Mouse (Mus musculus) mesoderm, embryonic 11.5 days (tissue): Measurements from ENCODE around the gene Slc25a22.

Experiments
- DNase-seq: peaks from one replicate; pipeline ENCODE4 v3.0.0-alpha.2; 2012; ENCODE audit warnings: low read depth, low spot score

Gene Slc25a22

GRCm38 (mm10) chr7:141435129-141435855, 2.4 kb downstream of the Slc25a22 start:
- no peak for DNase-seq

GRCm38 (mm10) chr7:141434464-141434863, 3.2 kb downstream of the Slc25a22 start:
- no peak for DNase-seq

DNA sequence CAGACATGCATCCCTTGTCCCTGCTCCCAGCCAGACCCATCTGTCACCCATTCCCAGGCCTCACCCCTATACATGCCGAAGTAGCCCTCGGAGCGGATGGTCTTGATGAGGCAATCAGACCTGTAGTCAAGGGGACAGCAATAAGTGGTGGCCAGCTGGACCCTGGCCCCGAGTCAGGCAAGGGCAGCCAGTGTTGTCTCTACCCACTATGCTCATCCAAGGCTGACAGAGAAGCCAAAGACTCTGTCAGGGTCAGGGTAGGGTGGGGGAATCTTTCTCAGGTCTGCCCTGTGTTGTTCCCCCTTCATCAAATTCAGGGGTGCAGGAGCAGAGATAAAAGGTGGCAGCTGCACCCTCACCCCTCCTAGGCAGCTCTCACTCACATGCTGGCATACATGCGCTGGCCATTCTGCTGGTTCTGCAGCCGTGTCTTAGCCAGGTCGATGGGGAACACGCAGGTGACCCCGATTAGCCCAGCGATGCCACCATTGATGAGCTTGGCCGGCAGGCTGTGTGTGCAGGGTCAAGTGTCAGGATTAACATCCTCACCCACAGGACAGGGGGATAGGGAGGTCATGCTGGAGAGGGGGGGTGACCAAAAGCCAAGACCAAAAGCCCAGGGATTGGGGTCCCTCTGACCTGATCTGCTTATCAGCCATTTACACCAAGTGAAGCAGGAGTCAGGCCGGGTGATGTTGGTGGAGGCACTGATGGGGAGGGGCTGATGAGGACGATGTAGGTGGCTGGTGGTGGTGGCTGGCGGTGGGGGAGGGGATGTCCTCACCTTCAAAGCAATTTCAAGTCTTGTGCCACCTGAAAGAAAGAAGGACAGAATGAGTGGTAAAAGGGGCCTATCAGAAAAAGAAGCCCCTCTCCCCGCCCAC, 3.9 kb downstream of the Slc25a22 start:
- DNase-seq, result no peak

DNA sequence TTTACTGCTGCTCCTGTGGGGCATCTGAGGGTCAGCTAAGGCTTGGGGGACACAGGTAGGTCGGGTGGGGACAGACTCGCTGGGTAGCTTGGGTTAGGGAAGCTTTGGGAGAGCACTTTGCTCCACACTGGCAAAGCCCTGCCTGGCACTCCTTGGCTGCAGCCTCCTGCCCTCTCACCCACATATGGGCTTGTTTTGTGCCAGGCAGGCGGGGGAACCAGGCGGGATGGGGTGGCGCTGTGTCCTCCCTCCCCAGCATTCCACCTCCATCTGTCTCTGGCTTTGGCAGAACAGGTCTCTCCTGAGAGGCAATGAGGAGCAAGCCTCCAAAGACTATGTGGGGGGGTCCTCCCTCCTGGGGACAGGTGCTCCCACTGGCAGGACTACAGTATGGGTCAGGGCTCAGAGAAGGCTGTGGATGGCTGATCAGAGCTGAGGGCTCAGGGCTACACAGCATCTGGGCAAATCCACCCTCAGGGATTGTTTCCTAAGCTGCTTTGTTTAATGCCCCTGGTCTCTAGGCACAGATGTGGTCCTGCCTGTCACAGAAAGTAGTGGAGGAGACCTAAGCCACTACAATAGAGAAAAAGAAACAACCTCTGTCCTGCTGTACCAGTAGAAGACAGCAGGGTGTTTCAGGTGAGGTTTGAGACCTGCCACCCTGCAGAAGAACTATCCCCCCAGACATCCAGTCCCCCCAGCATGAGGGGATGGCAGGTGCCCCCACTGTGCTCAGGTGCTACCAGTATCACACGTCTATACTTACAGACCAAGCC, 4.8 kb downstream of the Slc25a22 start:
- no peak for DNase-seq

DNA sequence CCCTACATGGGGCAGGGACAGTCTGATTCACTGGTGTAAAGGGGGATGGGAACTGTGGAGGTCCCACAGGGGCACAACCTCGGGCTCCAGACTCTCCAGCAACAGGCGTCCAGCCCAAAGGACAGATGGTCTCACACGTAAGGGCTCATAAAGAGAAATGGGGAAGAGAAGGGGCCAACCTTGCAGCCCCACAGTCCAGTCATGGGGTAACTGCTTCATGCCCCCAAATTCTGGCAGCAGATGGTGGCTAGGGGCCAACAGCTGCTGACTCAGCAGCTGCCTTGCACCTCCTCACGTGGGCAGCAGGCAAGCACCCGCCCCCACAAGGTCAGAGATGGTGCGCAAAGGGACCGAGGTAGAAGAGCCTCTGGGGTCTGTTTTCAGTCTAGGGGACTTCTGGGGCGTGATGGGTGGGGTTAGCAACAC, 5.5 kb downstream of the Slc25a22 start:
- no peak for DNase-seq

GRCm38 (mm10) chr7:141431434-141432185, 6.1 kb downstream of the Slc25a22 start:
- DNase-seq, result no peak

- DNase-seq, result no peak
Measured at GRCm38 (mm10) chr7:141430585-141431240, 7.0 kb downstream of the Slc25a22 start.

GRCm38 (mm10) chr7:141429840-141430584, 7.7 kb downstream of the Slc25a22 start:
- no peak for DNase-seq

- peak; percentile 82 for DNase-seq
Measured at GRCm38 (mm10) chr7:141429310-141429709, 8.4 kb downstream of the Slc25a22 start, which contains the start of gene Cend1. TSS of gene Cend1 (minus strand) at chr7:141429491.

DNA sequence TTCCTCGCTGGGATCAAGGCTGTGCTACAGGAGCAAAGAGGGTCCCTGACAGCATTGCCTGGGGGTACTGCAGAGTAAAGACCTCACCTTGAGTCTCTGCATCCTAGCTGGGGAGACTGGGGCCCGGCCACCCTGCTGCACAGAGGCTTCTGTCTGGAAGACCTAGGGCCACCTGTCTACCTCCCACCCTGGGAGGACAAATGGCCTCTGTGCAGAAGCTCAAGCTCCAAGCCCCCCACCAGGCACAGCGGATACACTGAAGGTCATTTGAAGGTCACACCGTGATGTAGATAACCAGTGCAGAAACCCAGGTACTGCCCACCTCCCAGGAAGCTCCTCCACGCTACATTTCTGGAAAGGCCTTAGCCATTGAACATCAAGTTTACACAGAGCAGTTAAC, 9.0 kb downstream of the Slc25a22 start:
- DNase-seq, result no peak

- DNase-seq, result no peak
Measured at GRCm38 (mm10) chr7:141426948-141427730, 10.6 kb downstream of the Slc25a22 start.

- DNase-seq, result no peak
Measured at GRCm38 (mm10) chr7:141423811-141424210, 13.9 kb downstream of the Slc25a22 start.

GRCm38 (mm10) chr7:141420030-141420702, 17.5 kb downstream of the Slc25a22 start:
- no peak for DNase-seq

DNA sequence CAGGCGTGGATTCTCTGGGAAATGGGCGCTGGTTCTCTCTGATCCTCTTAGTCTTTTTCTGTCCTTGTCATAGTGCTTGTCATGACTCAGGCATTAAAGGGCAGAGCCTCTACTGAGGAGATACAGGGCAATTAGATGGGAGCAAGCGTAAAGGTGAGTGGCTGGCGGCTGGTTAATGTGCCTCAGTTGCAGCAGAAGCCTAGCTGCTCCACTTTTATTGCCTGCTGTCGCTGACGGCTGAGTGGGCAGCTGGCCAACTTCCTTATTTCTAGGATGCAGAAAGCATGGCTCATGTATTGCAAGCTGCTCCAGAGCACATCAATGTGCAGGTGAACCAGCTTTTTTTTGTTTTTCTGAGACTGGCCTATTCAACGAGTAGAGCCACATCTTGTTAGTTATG, 18.7 kb downstream of the Slc25a22 start:
- no peak for DNase-seq

- no peak for DNase-seq
Measured at GRCm38 (mm10) chr7:141417731-141418681, 19.7 kb downstream of the Slc25a22 start.

DNA sequence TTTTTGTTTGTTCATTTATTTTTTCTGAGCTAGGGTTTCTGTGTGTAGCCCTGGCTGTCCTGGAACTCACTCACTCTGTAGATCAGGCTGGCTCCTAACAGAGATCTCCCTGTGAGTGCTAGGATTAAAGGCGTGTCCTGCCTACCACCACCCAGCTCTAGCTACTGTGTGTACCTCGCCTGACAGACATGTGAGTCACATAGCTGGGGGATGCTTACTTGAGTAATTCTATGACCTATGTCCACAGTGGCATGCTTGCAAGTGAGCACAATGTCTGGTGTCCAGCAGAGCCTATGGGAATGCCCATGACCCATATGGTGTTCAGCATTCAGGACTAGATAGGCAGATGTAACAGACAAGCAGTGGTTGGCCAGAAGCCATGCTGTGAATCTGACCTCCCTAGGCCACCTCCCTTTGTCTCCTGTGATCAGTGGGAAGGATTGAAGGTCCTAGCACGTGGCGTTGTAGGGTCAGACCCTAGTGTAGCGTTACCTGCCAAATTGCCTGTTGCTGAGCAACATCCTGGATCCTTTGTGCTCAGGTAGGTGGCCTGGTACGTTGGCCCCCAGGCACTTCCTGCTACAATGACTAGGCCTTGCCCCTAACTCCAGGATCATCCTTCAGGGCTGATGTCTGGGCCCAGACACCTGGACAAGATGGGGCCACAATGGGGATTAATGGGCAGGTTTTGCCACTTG, 21.4 kb downstream of the Slc25a22 start:
- DNase-seq, result no peak
